Mouse (Mus musculus) ES-Bruce4 (cell line): ENCODE results near the gene Pgrmc1. TPM values are rescaled to one million over a fixed set of nuclear protein-coding genes. Genes with fewer than 3 reads are reported as not detected.
A peak's percentile ranks its signal among the peaks of the same experiment; 100 is the strongest.

Experiments used
- H3K27ac ChIP-seq: 2 replicates; pipeline ENCODE4 v1.5.1; 2012; ENCODE audit warnings: low read length, inconsistent platforms; ENCODE audit not compliant: insufficient read depth
- H3K27me3 ChIP-seq: 2 replicates; pipeline ENCODE4 v1.6.1; 2012; ENCODE audit warnings: mild to moderate bottlenecking, low read length, inconsistent platforms; ENCODE audit not compliant: control insufficient read depth, poor library complexity, insufficient read depth, severe bottlenecking
- H3K36me3 ChIP-seq: 2 replicates; pipeline ENCODE4 v1.6.1; 2012; ENCODE audit warnings: inconsistent platforms, mild to moderate bottlenecking, low read length, moderate library complexity; ENCODE audit not compliant: control insufficient read depth, poor library complexity, insufficient read depth, severe bottlenecking
- H3K4me1 ChIP-seq: one replicate; pipeline ENCODE4 v1.8.1; 2011; ENCODE audit warnings: low read length; ENCODE audit not compliant: control insufficient read depth, insufficient read depth
- H3K4me3 ChIP-seq: 2 replicates; pipeline ENCODE4 v1.5.1; 2011; ENCODE audit warnings: low read depth, mild to moderate bottlenecking, low read length
- H3K9ac ChIP-seq: 2 replicates; pipeline ENCODE4 v1.6.1; 2012; ENCODE audit warnings: low read depth, mild to moderate bottlenecking, inconsistent platforms; ENCODE audit not compliant: poor library complexity, severe bottlenecking
- H3K9me3 ChIP-seq: replicated peaks from 2 replicates; pipeline ENCODE4 v1.6.1; 2012; ENCODE audit warnings: mild to moderate bottlenecking, low read length, inconsistent platforms; ENCODE audit not compliant: control insufficient read depth, poor library complexity, insufficient read depth, severe bottlenecking
- CTCF ChIP-seq: IDR thresholded peaks from one replicate; pipeline ENCODE4 v1.8.1; 2011; ENCODE audit warnings: low read depth, low read length
- EP300 ChIP-seq: IDR thresholded peaks from 2 replicates; pipeline ENCODE4 v1.6.1; 2011; ENCODE audit warnings: low read depth, low read length; ENCODE audit not compliant: insufficient read depth
- POLR2A ChIP-seq: IDR thresholded peaks from one replicate; pipeline ENCODE4 v1.8.1; 2011; ENCODE audit warnings: low read length; ENCODE audit not compliant: insufficient read depth
- polyA plus RNA-seq: library from polyadenylated mRNA; stranded (reverse); fragments of >200 nt; gene quantifications from 2 replicates; pipeline ENCODE4 v1.2.4, GENCODE M21; 2011; ENCODE audit warnings: low read depth; ENCODE audit not compliant: missing spikeins, insufficient read depth, insufficient read length

Pgrmc1 gene
- polyA plus RNA-seq, 1 experiment, result 64.9 TPM

DNA sequence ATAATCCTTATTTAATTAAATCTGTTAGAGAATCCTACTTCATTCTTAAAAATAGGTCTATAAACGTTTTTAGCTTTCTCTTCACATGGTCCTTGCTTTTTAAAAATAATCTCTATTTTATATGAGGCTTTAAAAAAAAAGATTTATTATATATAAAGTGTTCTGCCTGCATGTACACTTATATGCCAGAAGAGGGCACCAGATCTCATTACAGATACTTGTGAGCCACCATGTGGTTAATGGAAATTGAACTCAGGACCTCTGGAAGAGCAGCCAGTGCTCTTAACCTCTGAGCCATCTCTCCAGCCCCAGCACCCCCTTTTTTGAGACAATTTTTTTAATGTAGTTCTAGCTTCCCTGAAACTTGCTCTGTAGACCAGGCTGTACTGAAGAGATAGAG lies 32.8 kb downstream of the Pgrmc1 start:
- TF ChIP-seq EP300, result no peak
- TF ChIP-seq POLR2A, result no peak
- TF ChIP-seq CTCF, result no peak
- Histone ChIP-seq H3K4me3 (no peak overlapping the region), H3K27ac (no peak overlapping the region)

GRCm38 (mm10) chrX:36640046-36640445 lies 42.0 kb downstream of the Pgrmc1 start:
- Histone ChIP-seq H3K4me1 (no peaks in the 10 kb centered on the region), H3K27me3 (no peaks in the 10 kb centered on the region), H3K4me3 (no peak overlapping the region), H3K27ac (no peak overlapping the region), H3K9me3 (no peaks in the 10 kb centered on the region), H3K36me3 (no peaks in the 10 kb centered on the region), H3K9ac (no peak overlapping the region)
- TF ChIP-seq EP300 (no peak), CTCF (no peak), POLR2A (no peak)

More for the DNA sequence above, 32.8 kb downstream of the Pgrmc1 start:
- Histone ChIP-seq H3K36me3 (no peaks in the 10 kb centered on the region), H3K9me3 (no peaks in the 10 kb centered on the region), H3K9ac (no peak overlapping the region), H3K27me3 (no peaks in the 10 kb centered on the region), H3K4me1 (no peaks in the 10 kb centered on the region)

- Histone ChIP-seq H3K4me3 (peak within 1 kb of the TSS; percentile 90), H3K4me1 (no peaks in the 10 kb centered on the region), H3K27me3 (no peaks in the 10 kb centered on the region), H3K9ac (peak within 1 kb of the TSS; percentile 86), H3K36me3 (no peaks in the 10 kb centered on the region), H3K9me3 (no peaks in the 10 kb centered on the region), H3K27ac (peak within 1 kb of the TSS; percentile 16)
- TF ChIP-seq EP300 (no peak), CTCF (peak; percentile 60)
These were observed 46.9 kb downstream of the Pgrmc1 start, which contains the start of gene Akap17b for GRCm38 (mm10) chrX:36644657-36645551. TSS of gene Akap17b (minus strand) at chrX:36645395.

Other genes starting within 250 kb of the Pgrmc1 start
- not detected in 2 replicates for gene Gm6268, start 196.9 kb upstream of the Pgrmc1 start, polyA plus RNA-seq
- gene Gm14569, start 106.4 kb upstream of the Pgrmc1 start, polyA plus RNA-seq, result not detected in 2 replicates
- 8.5 and 9.1 TPM in 2 replicates for gene Akap17b, start 47.2 kb downstream of the Pgrmc1 start, polyA plus RNA-seq
- gene Slc25a43, start 145.5 kb downstream of the Pgrmc1 start, polyA plus RNA-seq, result 5.2 and 7.8 TPM in 2 replicates
- gene Slc25a5, start 197.4 kb downstream of the Pgrmc1 start, polyA plus RNA-seq, result 680 TPM in 2 replicates